Mouse (Mus musculus) liver, embryonic 11.5 days (tissue): ENCODE results near the gene Sorcs2. TPM values are rescaled to one million over a fixed set of nuclear protein-coding genes. Genes with fewer than 3 reads are reported as not detected.
A peak's percentile ranks its signal among the peaks of the same experiment; 100 is the strongest.

ENCODE experiments used
- ATAC-seq: fragments of 200-750 bp; cut with Nextera tagmentation; replicated peaks from 2 replicates; pipeline ENCODE4 v1.8.0; 2017; ENCODE audit warnings: moderate number of reproducible peaks, mild to moderate bottlenecking, moderate TSS enrichment, moderate library complexity; ENCODE audit not compliant: low FRiP score
- DNase-seq: peaks from one replicate; pipeline ENCODE4 v3.0.0-alpha.2; 2017; ENCODE audit warnings: low spot score
- H3K27ac ChIP-seq: fragments of 300-500 bp; sonication (generic); 2 replicates; pipeline ENCODE4 v1.5.1; 2014; ENCODE audit warnings: mild to moderate bottlenecking, low read depth, low read length, control low read depth
- H3K27me3 ChIP-seq: fragments of 300-500 bp; sonication (generic); replicated peaks from 2 replicates; pipeline ENCODE4 v1.6.1; 2014; ENCODE audit warnings: low read length, mixed read lengths; ENCODE audit not compliant: control insufficient read depth, insufficient read depth
- H3K36me3 ChIP-seq: fragments of 300-500 bp; sonication (generic); 2 replicates; pipeline ENCODE4 v1.6.1; 2014; ENCODE audit warnings: mild to moderate bottlenecking, low read length, moderate library complexity, mixed read lengths; ENCODE audit not compliant: control insufficient read depth, insufficient read depth
- H3K4me1 ChIP-seq: fragments of 300-500 bp; sonication (generic); replicated peaks from 2 replicates; pipeline ENCODE4 v1.6.1; 2014; ENCODE audit warnings: low read length, mixed read lengths; ENCODE audit not compliant: control insufficient read depth, insufficient read depth
- H3K4me2 ChIP-seq: fragments of 300-500 bp; sonication (generic); 2 replicates; pipeline ENCODE4 v1.6.1; 2014; ENCODE audit warnings: mild to moderate bottlenecking, control low read depth, moderate library complexity
- H3K4me3 ChIP-seq: fragments of 300-500 bp; sonication (generic); 2 replicates; pipeline ENCODE4 v1.5.1; 2014; ENCODE audit warnings: low read depth, low read length, control low read depth
- H3K9ac ChIP-seq: fragments of 300-500 bp; sonication (generic); 2 replicates; pipeline ENCODE4 v1.6.1; 2014; ENCODE audit warnings: low read depth, low read length, control low read depth
- H3K9me3 ChIP-seq: fragments of 300-500 bp; sonication (generic); 2 replicates; pipeline ENCODE4 v1.6.1; 2016; ENCODE audit warnings: low read length, inconsistent platforms, mixed read lengths; ENCODE audit not compliant: control insufficient read depth
- WGBS: fragments of 180-500 bp; shearing (Covaris S2); extraction: QIAGEN DNeasy Blood & Tissue Kit; methylation state at CpG from one replicate; pipeline ENCODE4 v1.1.7; 2014; 5-methylcytosine and 5-hydroxymethylcytosine counted together
- polyA plus RNA-seq: library from polyadenylated mRNA; unstranded; fragments of >200 nt; fragmentation: Nextera tagmentation; extraction: Ambion mirVana; gene quantifications from 2 replicates; pipeline ENCODE4 v1.2.1, GENCODE M21; 2014

Gene Sorcs2
- polyA plus RNA-seq, 1 experiment from 2014 or later: 2.2 TPM

GRCm38 (mm10) chr5:36427831-36428230 lies 29.9 kb upstream of the Sorcs2 start:
- no peak overlapping the region for H3K27ac ChIP-seq
- H3K9me3 ChIP-seq: no peaks in the 10 kb centered on the region
- H3K4me1 ChIP-seq: no peaks in the 10 kb centered on the region
- no peak for DNase-seq
- H3K4me2 ChIP-seq: no peak overlapping the region
- H3K27me3 ChIP-seq: no peaks in the 10 kb centered on the region
- ATAC-seq: no peak
- no peak overlapping the region for H3K4me3 ChIP-seq
- no peak overlapping the region for H3K9ac ChIP-seq
- WGBS: 38% methylated on average over 11 of the region's 11 CpGs
- no peaks in the 10 kb centered on the region for H3K36me3 ChIP-seq

GRCm38 (mm10) chr5:36426404-36426803 lies 28.5 kb upstream of the Sorcs2 start:
- Histone ChIP-seq H3K9ac (no peak overlapping the region), H3K4me3 (no peak overlapping the region), H3K36me3 (no peaks in the 10 kb centered on the region), H3K9me3 (no peaks in the 10 kb centered on the region), H3K4me1 (no peaks in the 10 kb centered on the region), H3K4me2 (no peak overlapping the region), H3K27ac (no peak overlapping the region), H3K27me3 (no peaks in the 10 kb centered on the region)
- 57% methylated on average over 5 of the region's 5 CpGs for WGBS
- DNase-seq: no peak
- ATAC-seq: no peak

GRCm38 (mm10) chr5:36424676-36425075 lies 26.7 kb upstream of the Sorcs2 start:
- Histone ChIP-seq H3K36me3 (no peaks in the 10 kb centered on the region), H3K4me3 (no peak overlapping the region), H3K27ac (no peak overlapping the region), H3K9me3 (no peaks in the 10 kb centered on the region), H3K4me2 (no peak overlapping the region), H3K27me3 (no peaks in the 10 kb centered on the region), H3K4me1 (no peaks in the 10 kb centered on the region), H3K9ac (no peak overlapping the region)
- ATAC-seq (no peak), DNase-seq (no peak)

- ATAC-seq: no peak
- Histone ChIP-seq H3K4me2 (no peak overlapping the region), H3K27ac (no peak overlapping the region), H3K27me3 (no peaks in the 10 kb centered on the region), H3K4me1 (no peaks in the 10 kb centered on the region), H3K9ac (no peak overlapping the region), H3K4me3 (no peak overlapping the region), H3K9me3 (no peaks in the 10 kb centered on the region), H3K36me3 (no peaks in the 10 kb centered on the region)
- DNase-seq: no peak
Measured at GRCm38 (mm10) chr5:36422689-36423088, 24.8 kb upstream of the Sorcs2 start.

GRCm38 (mm10) chr5:36419861-36420260 lies 21.9 kb upstream of the Sorcs2 start:
- Histone ChIP-seq H3K27ac (no peak overlapping the region), H3K4me3 (no peak overlapping the region), H3K4me1 (no peaks in the 10 kb centered on the region), H3K4me2 (no peak overlapping the region), H3K27me3 (no peaks in the 10 kb centered on the region), H3K9me3 (no peaks in the 10 kb centered on the region), H3K36me3 (no peaks in the 10 kb centered on the region), H3K9ac (no peak overlapping the region)
- WGBS: 63% methylated on average over 3 of the region's 3 CpGs
- ATAC-seq (no peak), DNase-seq (no peak)

GRCm38 (mm10) chr5:36414712-36415331 lies 16.9 kb upstream of the Sorcs2 start:
- Histone ChIP-seq H3K4me1 (no peaks in the 10 kb centered on the region), H3K4me3 (no peak overlapping the region), H3K4me2 (no peak overlapping the region), H3K27ac (no peak overlapping the region), H3K36me3 (no peaks in the 10 kb centered on the region), H3K9ac (no peak overlapping the region), H3K27me3 (no peaks in the 10 kb centered on the region), H3K9me3 (no peaks in the 10 kb centered on the region)
- WGBS: 51% methylated on average over 6 of the region's 6 CpGs
- no peak for DNase-seq
- ATAC-seq: no peak

GRCm38 (mm10) chr5:36398463-36399364 lies 775 bp upstream of the Sorcs2 start:
- H3K27ac ChIP-seq: no peak overlapping the region
- H3K4me3 ChIP-seq: no peak overlapping the region
- no peaks in the 10 kb centered on the region for H3K9me3 ChIP-seq
- H3K4me2 ChIP-seq: no peak overlapping the region
- WGBS: 14% methylated on average over 18 of the region's 18 CpGs
- no peaks in the 10 kb centered on the region for H3K36me3 ChIP-seq
- no peak overlapping the region for H3K9ac ChIP-seq
- peaks cover 26% of the 10 kb centered on the region for H3K27me3 ChIP-seq
- no peaks in the 10 kb centered on the region; the same call in 1 of the 2 replicates for H3K4me1 ChIP-seq
- ATAC-seq: no peak
- peak; percentile 43 for DNase-seq

- WGBS: under 1% methylated on average over 34 of the region's 36 CpGs
- H3K27me3 ChIP-seq: peaks cover 26% of the 10 kb centered on the region
- H3K36me3 ChIP-seq: no peaks in the 10 kb centered on the region
- no peak overlapping the region for H3K27ac ChIP-seq
- ATAC-seq (no peak), DNase-seq (no peak)
- no peaks in the 10 kb centered on the region for H3K9me3 ChIP-seq
- peak overlapping the region; percentile 93 for H3K4me2 ChIP-seq
- H3K4me1 ChIP-seq: no peaks in the 10 kb centered on the region; the same call in 1 of the 2 replicates
- H3K9ac ChIP-seq: peak overlapping the region; percentile 46; the same call in 1 of the 2 replicates
- peak overlapping the region; percentile 57 for H3K4me3 ChIP-seq
Measured at GRCm38 (mm10) chr5:36397384-36397759, 567 bp downstream of the Sorcs2 start.
